Mouse (Mus musculus) limb, embryonic 10.5 days (tissue): ENCODE data around the gene Tex11. TPM values are rescaled to one million over a fixed set of nuclear protein-coding genes. Genes with fewer than 3 reads are reported as not detected.
"Not testable (repeated sequence)": the region's sequence is repeated elsewhere in the genome, so short reads cannot be mapped to it uniquely, and the experiment has no call there.

Experiments
- DNase-seq: peaks from one replicate; pipeline ENCODE4 v3.0.0-alpha.2; 2017; ENCODE audit warnings: low spot score
- H3K27ac ChIP-seq: fragments of 300-500 bp; sonication (generic); 2 replicates; pipeline ENCODE4 v1.5.1; 2016; ENCODE audit warnings: mild to moderate bottlenecking
- H3K27me3 ChIP-seq: fragments of 300-500 bp; sonication (generic); 2 replicates; pipeline ENCODE4 v1.6.1; 2016; ENCODE audit warnings: low read depth, mild to moderate bottlenecking; ENCODE audit not compliant: poor library complexity, severe bottlenecking
- H3K36me3 ChIP-seq: fragments of 300-500 bp; sonication (generic); 2 replicates; pipeline ENCODE4 v1.6.1; 2016; ENCODE audit warnings: mild to moderate bottlenecking, moderate library complexity
- H3K4me1 ChIP-seq: fragments of 300-500 bp; sonication (generic); 2 replicates; pipeline ENCODE4 v1.6.1; 2016
- H3K4me3 ChIP-seq: fragments of 300-500 bp; sonication (generic); 2 replicates; pipeline ENCODE4 v1.5.1; 2016; ENCODE audit warnings: mild to moderate bottlenecking, moderate library complexity
- H3K9me3 ChIP-seq: fragments of 300-500 bp; sonication (generic); replicated peaks from 2 replicates; pipeline ENCODE4 v1.6.1; 2016; ENCODE audit warnings: mild to moderate bottlenecking
- WGBS: fragments of 180-500 bp; shearing (Covaris S2); methylation state at CpG from one replicate; pipeline ENCODE4 v1.1.7; 2016; 5-methylcytosine and 5-hydroxymethylcytosine counted together
- polyA plus RNA-seq: library from polyadenylated mRNA; unstranded; fragments of >200 nt; fragmentation: Nextera tagmentation; extraction: Ambion mirVana; gene quantifications from 2 replicates; pipeline ENCODE4 v1.2.1, GENCODE M21; 2016

Tex11 gene
- 0.04 and 0.05 TPM in 2 replicates for polyA plus RNA-seq

DNA sequence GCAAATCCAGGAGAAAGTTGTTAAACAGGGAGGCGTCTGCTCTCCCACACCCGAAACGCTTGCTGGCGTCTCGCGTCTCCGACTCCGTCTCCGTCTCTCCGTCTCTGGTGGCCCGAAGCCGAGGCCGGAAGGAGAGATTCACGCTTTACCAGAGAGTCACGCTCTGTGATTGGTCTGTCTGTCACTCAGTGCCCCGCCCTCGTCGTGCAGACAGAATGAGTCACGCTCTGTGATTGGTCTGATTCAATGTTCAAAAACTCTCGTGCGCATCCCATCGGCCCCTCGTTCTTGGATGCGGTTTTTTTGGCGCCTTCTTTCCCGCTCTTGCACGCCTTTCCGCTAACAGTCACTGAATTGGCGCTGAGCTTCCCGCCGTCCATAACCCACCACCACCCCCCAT lies at the start of gene Tex11:
Tex11 (minus strand) TSS at position 127 of the 400 bp plus-strand sequence.
- H3K27me3 ChIP-seq: peaks cover 20% of the 10 kb centered on the region; the same call in 1 of the 2 replicates
- DNase-seq: no peak
- WGBS: 84% methylated on average over 31 of the region's 31 CpGs
- H3K27ac ChIP-seq: no peak within 1 kb of the TSS
- no peaks in the 10 kb centered on the region for H3K4me1 ChIP-seq
- no peaks in the 10 kb centered on the region for H3K36me3 ChIP-seq
- H3K4me3 ChIP-seq: no peak within 1 kb of the TSS
- no peaks in the 10 kb centered on the region for H3K9me3 ChIP-seq

GRCm38 (mm10) chrX:101085920-101086319 lies 26.5 kb upstream of the Tex11 start, which contains the start of gene Slc7a3:
Slc7a3 (minus strand) TSS chrX:101086020.
- H3K27ac ChIP-seq: no peak within 1 kb of the TSS
- WGBS: 33% methylated on average over 11 of the region's 11 CpGs
- H3K27me3 ChIP-seq: peaks cover 68% of the 10 kb centered on the region

GRCm38 (mm10) chrX:101085211-101085610 lies 25.7 kb upstream of the Tex11 start:
- H3K36me3 ChIP-seq, H3K4me1 ChIP-seq, H3K27ac ChIP-seq, DNase-seq, H3K9me3 ChIP-seq: not testable (repeated sequence)
- 18% methylated on average over 9 of the region's 9 CpGs for WGBS
- Histone ChIP-seq H3K27me3 (peaks cover 73% of the 10 kb centered on the region), H3K4me3 (peak overlapping the region; percentile 44)

More at GRCm38 (mm10) chrX:101085920-101086319, 26.5 kb upstream of the Tex11 start, which contains the start of gene Slc7a3:
- H3K4me1 ChIP-seq: peaks cover 3% of the 10 kb centered on the region; the same call in 1 of the 2 replicates
- H3K9me3 ChIP-seq: no peaks in the 10 kb centered on the region
- DNase-seq: peak; percentile 30
- H3K36me3 ChIP-seq: no peaks in the 10 kb centered on the region
- H3K4me3 ChIP-seq: peak within 1 kb of the TSS; percentile 44

DNA sequence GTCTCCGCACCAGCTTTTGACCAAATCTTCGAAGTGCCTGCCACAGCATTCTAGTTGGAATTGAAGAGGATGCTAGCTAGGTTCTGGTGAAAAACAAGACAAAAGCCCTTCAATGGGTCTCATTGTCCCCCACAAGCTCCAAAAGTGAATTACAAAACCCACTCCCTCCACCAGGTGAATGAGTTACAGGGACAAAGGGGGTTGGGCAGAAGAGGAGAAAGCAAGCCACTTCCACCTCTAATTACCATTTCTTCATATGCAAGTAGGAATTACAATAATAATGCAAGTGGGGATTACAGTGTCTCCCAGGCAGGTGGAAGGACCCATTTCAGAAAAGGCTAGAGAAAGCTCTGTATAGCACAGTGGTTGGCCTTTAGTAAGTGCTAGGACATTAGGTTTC lies 24.7 kb upstream of the Tex11 start:
- H3K27me3 ChIP-seq: peaks cover 84% of the 10 kb centered on the region
- H3K9me3 ChIP-seq: no peaks in the 10 kb centered on the region
- WGBS: 52% methylated on average over 2 of the region's 2 CpGs
- no peak overlapping the region for H3K4me3 ChIP-seq
- no peak overlapping the region for H3K27ac ChIP-seq
- H3K36me3 ChIP-seq: no peaks in the 10 kb centered on the region
- H3K4me1 ChIP-seq: peaks cover 3% of the 10 kb centered on the region; the same call in 1 of the 2 replicates
- DNase-seq: no peak

GRCm38 (mm10) chrX:101065245-101065644 lies 5.8 kb upstream of the Tex11 start:
- H3K9me3 ChIP-seq: no peaks in the 10 kb centered on the region
- WGBS: 83% methylated on average over 1 of the region's 1 CpGs
- no peaks in the 10 kb centered on the region for H3K4me1 ChIP-seq
- no peak for DNase-seq
- no peak overlapping the region for H3K4me3 ChIP-seq
- H3K27me3 ChIP-seq: peaks cover 23% of the 10 kb centered on the region
- no peak overlapping the region for H3K27ac ChIP-seq
- no peaks in the 10 kb centered on the region for H3K36me3 ChIP-seq

DNA sequence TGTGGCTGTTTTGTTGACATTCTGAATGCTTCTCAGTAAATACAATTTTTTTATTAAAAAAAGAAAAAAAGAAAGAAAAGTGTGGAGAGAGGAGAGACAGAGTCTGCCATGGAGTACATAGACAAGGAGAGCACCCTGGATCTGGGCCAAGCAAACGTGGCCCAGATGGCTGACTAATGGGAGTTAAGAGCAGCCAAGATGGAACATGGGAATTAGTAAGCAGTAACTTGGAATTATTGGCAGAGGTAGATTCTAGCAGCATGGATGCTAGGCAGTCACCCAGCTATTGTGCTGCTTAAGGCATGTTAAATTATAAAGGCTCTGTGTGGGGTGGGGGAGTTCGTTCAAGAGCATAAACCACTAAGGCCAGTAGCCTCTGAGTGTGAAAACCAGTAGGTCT lies 4.0 kb upstream of the Tex11 start:
- peaks cover 23% of the 10 kb centered on the region for H3K27me3 ChIP-seq
- no peak overlapping the region for H3K4me3 ChIP-seq
- no peak overlapping the region for H3K27ac ChIP-seq
- no peaks in the 10 kb centered on the region for H3K36me3 ChIP-seq
- WGBS: 83% methylated on average over 2 of the region's 2 CpGs
- DNase-seq: no peak
- H3K4me1 ChIP-seq: no peaks in the 10 kb centered on the region
- no peaks in the 10 kb centered on the region for H3K9me3 ChIP-seq

GRCm38 (mm10) chrX:100943640-100944039 lies 115.8 kb downstream of the Tex11 start:
- H3K27me3 ChIP-seq: peaks cover 35% of the 10 kb centered on the region
- 62% methylated on average over 2 of the region's 2 CpGs for WGBS
- no peak overlapping the region for H3K4me3 ChIP-seq
- no peaks in the 10 kb centered on the region for H3K4me1 ChIP-seq
- no peaks in the 10 kb centered on the region for H3K9me3 ChIP-seq
- H3K27ac ChIP-seq: no peak overlapping the region
- H3K36me3 ChIP-seq: no peaks in the 10 kb centered on the region
- no peak for DNase-seq

- Histone ChIP-seq H3K4me3 (no peak overlapping the region), H3K27ac (no peak overlapping the region), H3K9me3 (no peaks in the 10 kb centered on the region), H3K36me3 (no peaks in the 10 kb centered on the region), H3K27me3 (peaks cover 87% of the 10 kb centered on the region), H3K4me1 (no peaks in the 10 kb centered on the region)
- no peak for DNase-seq
These were observed 220.3 kb downstream of the Tex11 start for GRCm38 (mm10) chrX:100839211-100839610.

- DNase-seq: no peak
- Histone ChIP-seq H3K27ac (no peak overlapping the region), H3K4me3 (no peak overlapping the region), H3K4me1 (no peaks in the 10 kb centered on the region), H3K27me3 (peaks cover 81% of the 10 kb centered on the region), H3K36me3 (no peaks in the 10 kb centered on the region), H3K9me3 (no peaks in the 10 kb centered on the region)
- WGBS: 86% methylated on average over 2 of the region's 2 CpGs
These were observed 226.7 kb downstream of the Tex11 start for GRCm38 (mm10) chrX:100832806-100833205.

- WGBS: 78% methylated on average over 1 of the region's 1 CpGs
- no peaks in the 10 kb centered on the region for H3K9me3 ChIP-seq
- H3K27me3 ChIP-seq: peaks cover 81% of the 10 kb centered on the region
- no peak overlapping the region for H3K4me3 ChIP-seq
- H3K4me1 ChIP-seq: no peaks in the 10 kb centered on the region
- no peak for DNase-seq
- H3K36me3 ChIP-seq: no peaks in the 10 kb centered on the region
- H3K27ac ChIP-seq: no peak overlapping the region
These were observed 233.9 kb downstream of the Tex11 start for GRCm38 (mm10) chrX:100825557-100825956.

- no peak overlapping the region for H3K27ac ChIP-seq
- H3K4me3 ChIP-seq: no peak overlapping the region
- 75% methylated on average over 1 of the region's 1 CpGs for WGBS
- peaks cover 80% of the 10 kb centered on the region for H3K27me3 ChIP-seq
- H3K36me3 ChIP-seq: peaks cover 27% of the 10 kb centered on the region
- DNase-seq: no peak
- H3K9me3 ChIP-seq: no peaks in the 10 kb centered on the region
- H3K4me1 ChIP-seq: no peaks in the 10 kb centered on the region
These were observed 238.3 kb downstream of the Tex11 start for GRCm38 (mm10) chrX:100821149-100821548.

- no peaks in the 10 kb centered on the region for H3K4me1 ChIP-seq
- peaks cover 52% of the 10 kb centered on the region for H3K36me3 ChIP-seq
- no peak for DNase-seq
- no peaks in the 10 kb centered on the region for H3K9me3 ChIP-seq
- H3K27ac ChIP-seq: no peak overlapping the region
- no peak overlapping the region for H3K4me3 ChIP-seq
- WGBS: 94% methylated on average over 9 of the region's 9 CpGs
- peaks cover 92% of the 10 kb centered on the region for H3K27me3 ChIP-seq
These were observed 240.8 kb downstream of the Tex11 start for GRCm38 (mm10) chrX:100818681-100819080.

DNA sequence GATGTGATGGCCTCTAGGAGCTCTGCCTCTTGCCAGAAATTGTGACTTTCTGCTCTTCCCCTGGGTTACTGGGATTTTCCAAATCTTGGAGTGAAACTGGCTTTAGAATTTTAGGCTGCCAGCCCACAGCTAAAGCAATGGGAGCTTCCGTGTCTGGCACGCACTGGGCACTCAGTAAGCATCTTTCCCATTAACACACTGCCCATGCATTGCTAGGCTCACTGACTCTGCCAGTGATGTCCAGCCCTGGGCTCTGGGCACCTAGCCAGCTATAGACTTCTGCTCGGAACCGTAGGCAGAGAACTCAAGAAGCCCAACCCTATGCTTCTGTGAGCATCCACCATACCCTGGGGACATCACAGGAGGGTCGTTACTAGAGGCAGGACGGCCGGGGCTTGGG lies 243.7 kb downstream of the Tex11 start:
- Histone ChIP-seq H3K9me3 (no peaks in the 10 kb centered on the region), H3K27ac (no peak overlapping the region), H3K27me3 (peaks cover 94% of the 10 kb centered on the region), H3K4me3 (no peak overlapping the region), H3K4me1 (no peaks in the 10 kb centered on the region), H3K36me3 (peaks cover 81% of the 10 kb centered on the region)
- 90% methylated on average over 7 of the region's 7 CpGs for WGBS
- DNase-seq: no peak

GRCm38 (mm10) chrX:100814139-100814538 lies 245.3 kb downstream of the Tex11 start:
- H3K4me1 ChIP-seq: no peaks in the 10 kb centered on the region
- H3K27me3 ChIP-seq: peaks cover 96% of the 10 kb centered on the region
- H3K27ac ChIP-seq: no peak overlapping the region
- no peak for DNase-seq
- WGBS: 94% methylated on average over 8 of the region's 8 CpGs
- H3K4me3 ChIP-seq: no peak overlapping the region
- H3K9me3 ChIP-seq: no peaks in the 10 kb centered on the region
- H3K36me3 ChIP-seq: peaks cover 96% of the 10 kb centered on the region
